13 mouse cellular contexts compared by ENCODE assay signal in genomic region chr11:98473916-98474479, GRCm38 (mm10). TPM values are rescaled to one million over a fixed set of nuclear protein-coding genes. Genes with fewer than 3 reads are reported as not detected.
"Had no signal": no experiment of that assay in that cellular context is flagged by ENCODE, and none has a peak within 500 bp of the region (broad histone marks: within the 10 kb centered on the region; RNA-seq: fewer than 3 reads in every experiment).

No protein-coding gene starts in this region.

- H3K9me3 ChIP-seq: kidney, embryonic 15.5 days; liver, embryonic 13.5 days; midbrain, embryonic 13.5 days had no signal

- H3K4me3 ChIP-seq: kidney, embryonic 15.5 days; left cerebral cortex, adult 2 months; liver, embryonic 13.5 days; midbrain, embryonic 13.5 days had no signal

- H3K36me3 ChIP-seq: kidney, embryonic 15.5 days; liver, embryonic 13.5 days; midbrain, embryonic 13.5 days had no signal

- DNase-seq: kidney, adult 8-10 months; kidney, postnatal 10 days; kidney, postnatal 36 days; layer of hippocampus, postnatal 36 days; liver, embryonic 13.5 days; lung, adult 2 months; lung, postnatal 14 days; lung, postnatal 4 days; thymus, postnatal 4 days had no signal

- H3K27me3 ChIP-seq: kidney, embryonic 15.5 days; midbrain, embryonic 13.5 days had no signal

- H3K9ac ChIP-seq: kidney, embryonic 15.5 days; liver, embryonic 13.5 days; midbrain, embryonic 13.5 days had no signal

- H3K27ac ChIP-seq: kidney, embryonic 15.5 days; left cerebral cortex, adult 2 months; liver, embryonic 13.5 days; midbrain, embryonic 13.5 days had no signal

- H3K4me2 ChIP-seq: kidney, embryonic 15.5 days; liver, embryonic 13.5 days; midbrain, embryonic 13.5 days had no signal

- ATAC-seq: midbrain, embryonic 13.5 days had no signal

- H3K4me1 ChIP-seq: liver, embryonic 13.5 days had no signal

RNA-seq across cellular contexts. Expression of gene Grb7, which starts 27.8 kb away (rescaled TPM):
- total RNA-seq: megakaryocyte, adult 5-6 weeks had no signal
